8 mouse cellular contexts compared by ENCODE assay signal in the genomic region with DNA sequence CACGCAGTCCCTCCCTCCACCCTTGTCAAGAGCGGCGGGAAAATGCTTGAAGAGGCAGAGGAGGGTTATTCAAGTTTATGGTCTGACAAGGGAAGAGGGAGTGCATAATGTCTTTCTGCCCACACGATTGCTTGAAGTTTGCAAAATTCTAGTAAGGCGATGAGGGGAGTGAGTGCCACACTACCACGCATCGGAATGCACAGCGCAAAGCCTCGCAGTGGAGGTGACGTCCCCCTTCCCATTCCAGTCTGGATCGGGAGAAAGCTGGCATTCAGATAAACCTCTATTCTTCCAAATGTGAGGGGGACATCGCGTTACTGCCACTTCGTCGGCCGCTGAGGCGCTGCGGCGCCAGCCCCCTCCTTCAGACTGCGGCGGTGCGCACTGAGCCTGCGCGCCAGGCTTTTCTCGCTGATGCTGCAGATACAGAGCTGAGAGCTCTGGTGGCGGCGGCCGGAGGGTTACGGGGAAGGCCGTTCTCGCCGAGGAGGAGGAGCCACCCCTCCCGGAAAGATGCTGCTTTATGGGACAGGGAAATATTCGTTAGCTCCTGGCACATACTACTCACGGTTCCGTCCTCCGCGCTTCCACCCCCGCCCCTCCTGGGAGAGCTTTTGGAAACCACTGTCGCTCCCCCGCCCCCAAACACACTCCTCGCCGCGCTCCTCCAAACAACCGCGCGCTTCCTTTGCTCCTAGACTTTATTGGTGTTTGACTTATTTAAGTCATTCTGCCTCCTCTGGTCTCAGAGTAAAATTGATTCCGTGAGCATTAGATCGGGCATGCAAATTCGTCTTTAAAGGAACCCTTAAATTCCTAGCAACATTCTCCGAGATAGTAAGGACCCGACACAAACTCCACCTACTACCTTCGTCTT. TPM values are rescaled to one million over a fixed set of nuclear protein-coding genes. Genes with fewer than 3 reads are reported as not detected.
A peak's percentile ranks its signal among the peaks of the same experiment; 100 is the strongest.
DNase-seq lines count a peak whose midpoint lies in the region; ATAC-seq and TF ChIP-seq lines count a peak whose summit lies in the region.

No protein-coding gene starts in this region.

- peak overlapping the region; percentile 96 for H3K4me2 ChIP-seq in forebrain, embryonic 14.5 days (ENCODE audit: low read length)

- no peak for TF ChIP-seq POLR2A in lung, adult 2 months (IDR thresholded peaks at IDR 0.05; ENCODE audit: borderline replicate concordance, extremely low read depth, low read depth, low read length)
- TF ChIP-seq POLR2A in olfactory bulb, adult 2 months (IDR thresholded peaks at IDR 0.05; ENCODE audit: insufficient read depth, low read depth, low read length), result peak; percentile 73
- no peak for TF ChIP-seq POLR2A in thymus, adult 2 months (IDR thresholded peaks at IDR 0.05; ENCODE audit: control insufficient read depth, extremely low read depth, insufficient read depth, low read length, poor library complexity)

- ATAC-seq in forebrain, embryonic 14.5 days, result peak; percentile 63

- H3K9ac ChIP-seq in forebrain, embryonic 14.5 days (ENCODE audit: low read length), result peak overlapping the region; percentile 74

- no peak for TF ChIP-seq CTCF in E14TG2a.4 (conservative IDR thresholded peaks at IDR 0.05; ENCODE audit: low read length)
- no peak for TF ChIP-seq CTCF in layer of hippocampus, adult 2 months (conservative IDR thresholded peaks at IDR 0.05)
- no peak for TF ChIP-seq CTCF in lung, adult 2 months (IDR thresholded peaks at IDR 0.05; ENCODE audit: insufficient read depth, low read length)
- TF ChIP-seq CTCF in olfactory bulb, adult 2 months (IDR thresholded peaks at IDR 0.05; ENCODE audit: insufficient read depth, low read depth, low read length), result no peak
- no peak for TF ChIP-seq CTCF in thymus, adult 2 months (IDR thresholded peaks at IDR 0.05; ENCODE audit: borderline replicate concordance, control insufficient read depth, extremely low read depth, insufficient read depth, low read length, poor library complexity)

- peak overlapping the region; percentile 77 for H3K4me3 ChIP-seq in E14TG2a.4 (replicated peaks; ENCODE audit: low read length)
- H3K4me3 ChIP-seq in forebrain, embryonic 14.5 days (ENCODE audit: low read depth, low read length), result peak overlapping the region; percentile 65
- peak overlapping the region; percentile 80 for H3K4me3 ChIP-seq in layer of hippocampus, adult 2 months
- H3K4me3 ChIP-seq in lung, adult 2 months (replicated peaks; ENCODE audit: extremely low read depth, low read depth, low read length), result peak overlapping the region; percentile 62
- peak overlapping the region; percentile 80 for H3K4me3 ChIP-seq in olfactory bulb, adult 2 months (ENCODE audit: insufficient read depth, low read depth, low read length)
- H3K4me3 ChIP-seq in thymus, adult 2 months (ENCODE audit: control insufficient read depth, insufficient read depth, low read length), result peak overlapping the region; percentile 43

- peak; percentile 35 for DNase-seq in cerebellum, adult 11 months
- peak; percentile 88 for DNase-seq in forebrain, embryonic 14.5 days (ENCODE audit: low spot score)
- peak; percentile 73 to 75 for DNase-seq in heart, postnatal 14 days
- peak; percentile 75 to 85 for DNase-seq in layer of hippocampus, adult 2 months (ENCODE audit: low spot score in 2 of 2)
- peak; percentile 18 for DNase-seq in lung, adult 2 months
- peak; percentile 58 for DNase-seq in thymus, adult 2 months

- peak overlapping the region; percentile 76 for H3K27ac ChIP-seq in forebrain, embryonic 14.5 days (ENCODE audit: low read depth, low read length)
- peak overlapping the region; percentile 93 for H3K27ac ChIP-seq in layer of hippocampus, adult 2 months
- peak overlapping the region; percentile 65 for H3K27ac ChIP-seq in olfactory bulb, adult 2 months (ENCODE audit: insufficient read depth, low read depth, low read length)
- no peak overlapping the region for H3K27ac ChIP-seq in thymus, adult 2 months (ENCODE audit: control insufficient read depth, insufficient read depth, low read length)

- intact Hi-C loops in heart, postnatal 14 days (cut with DNase I), result loop anchor here (2.0 to 10.0 kb wide), 5 partner anchors 42 to 1111 kb away; no protein-coding TSS in a partner anchor

- H3K4me1 ChIP-seq in E14TG2a.4 (replicated peaks; ENCODE audit: low read depth, low read length), result peaks cover 52% of the 10 kb centered on the region
- H3K4me1 ChIP-seq in forebrain, embryonic 14.5 days (ENCODE audit: control insufficient read depth, insufficient read depth, low read length), result peaks cover 6% of the 10 kb centered on the region
- peaks cover 12% of the 10 kb centered on the region for H3K4me1 ChIP-seq in lung, adult 2 months (ENCODE audit: control insufficient read depth, insufficient read depth, low read length)
- 0 out of 2 replicates have a peak, but pooled peaks cover 6% of the 10 kb centered on the region for H3K4me1 ChIP-seq in olfactory bulb, adult 2 months (ENCODE audit: control insufficient read depth, insufficient read depth, low read length)
- peaks cover 45% of the 10 kb centered on the region for H3K4me1 ChIP-seq in thymus, adult 2 months (replicated peaks; ENCODE audit: control insufficient read depth, insufficient read depth, low read length)

- WGBS in forebrain, embryonic 14.5 days, result under 1% methylated on average over 53 of the region's 53 CpGs
- under 1% methylated on average over 53 of the region's 53 CpGs for WGBS in lung, adult 2 months
- WGBS in olfactory bulb, adult 2 months, result under 1% methylated on average over 53 of the region's 53 CpGs
- whole genome bisulfite sequencing in thymus, adult 2 months, result under 1% methylated on average over 53 of the region's 53 CpGs

- peaks cover 86% of the 10 kb centered on the region for H3K27me3 ChIP-seq in E14TG2a.4 (ENCODE audit: insufficient read depth, low read length)
- no peaks in the 10 kb centered on the region for H3K27me3 ChIP-seq in forebrain, embryonic 14.5 days (replicated peaks; ENCODE audit: control insufficient read depth, insufficient read depth, low read length)
- peaks cover 16% of the 10 kb centered on the region for H3K27me3 ChIP-seq in thymus, adult 2 months (ENCODE audit: control insufficient read depth, insufficient read depth, low read length)

- no peaks in the 10 kb centered on the region for H3K36me3 ChIP-seq in E14TG2a.4 (ENCODE audit: insufficient read depth, low read length)
- no peaks in the 10 kb centered on the region for H3K36me3 ChIP-seq in forebrain, embryonic 14.5 days (ENCODE audit: control insufficient read depth, insufficient read depth, low read length)
- no peaks in the 10 kb centered on the region for H3K36me3 ChIP-seq in thymus, adult 2 months (ENCODE audit: control insufficient read depth, insufficient read depth, low read length)

- no peaks in the 10 kb centered on the region for H3K9me3 ChIP-seq in E14TG2a.4 (ENCODE audit: low read length)
- H3K9me3 ChIP-seq in forebrain, embryonic 14.5 days (replicated peaks; ENCODE audit: control insufficient read depth, low read length), result no peaks in the 10 kb centered on the region

RNA-seq across cellular contexts. Expression of gene Pcdh7, which starts 2.0 kb away (rescaled TPM):
- 8.3 and 10.7 TPM in 2 replicates for polyA plus RNA-seq in forebrain, embryonic 14.5 days (2014; fragmentation: Nextera tagmentation; extraction: Ambion mirVana)
- total RNA-seq in heart, postnatal 14 days (2021), result 100 to 1,000 TPM; 113 to 135 TPM
- total RNA-seq in layer of hippocampus, adult 2 months (2021), result 10 to 100 TPM; 64.2 to 65.2 TPM
- 5.7 and 8.0 TPM in 2 replicates for polyA plus RNA-seq in lung, adult 2 months (2012; rRNA removed)
- not detected in 2 replicates for polyA plus RNA-seq in olfactory bulb, adult 2 months (2012; ENCODE audit: insufficient read depth, insufficient read length, low replicate concordance, missing spikeins)
- polyA plus RNA-seq in thymus, adult 2 months (2012; rRNA removed), result 2.9 and 3.6 TPM in 2 replicates

Comparison
In these comparisons a context has a peak if more than half of its experiments do, and no peak if none do; other contexts are left out.
1. DNase-seq: peak in every context shown above with its lines; median percentile 88 in forebrain, embryonic 14.5 days; 80 in layer of hippocampus, adult 2 months; 74 in heart, postnatal 14 days; 58 in thymus, adult 2 months; 35 in cerebellum, adult 11 months; 18 in lung, adult 2 months.